Mouse (Mus musculus): Measurements from ENCODE around the gene Pdzk1ip1.

The Pdzk1ip1 gene

GRCm38 (mm10) chr4:115088611-115089338 lies at the start of gene Pdzk1ip1:
Gene Pdzk1ip1 (plus strand): TSS chr4:115088708.
- no peak for DNase-seq (ENCODE audit: low spot score)

GRCm38 (mm10) chr4:115045621-115046020 lies 42.9 kb upstream of the Pdzk1ip1 start:
- DNase-seq (ENCODE audit: low spot score), result no peak

GRCm38 (mm10) chr4:115047750-115048149 lies 40.8 kb upstream of the Pdzk1ip1 start:
- DNase-seq (ENCODE audit: low spot score), result no peak

- no peak for DNase-seq (ENCODE audit: low spot score)
These were observed 40.3 kb upstream of the Pdzk1ip1 start for GRCm38 (mm10) chr4:115048190-115048589.

GRCm38 (mm10) chr4:115051245-115051644 lies 37.3 kb upstream of the Pdzk1ip1 start:
- no peak for DNase-seq (ENCODE audit: low spot score)

- DNase-seq (ENCODE audit: low spot score), result no peak
These were observed 36.0 kb upstream of the Pdzk1ip1 start for GRCm38 (mm10) chr4:115052343-115053005.

GRCm38 (mm10) chr4:115055044-115055443 lies 33.5 kb upstream of the Pdzk1ip1 start:
- no peak for DNase-seq (ENCODE audit: low spot score)

- no peak for DNase-seq (ENCODE audit: low spot score)
These were observed 32.8 kb upstream of the Pdzk1ip1 start for GRCm38 (mm10) chr4:115055691-115056090.

GRCm38 (mm10) chr4:115056371-115056920 lies 32.1 kb upstream of the Pdzk1ip1 start, which contains the start of gene Tal1:
Gene Tal1 (plus strand): TSS chr4:115056426.
- DNase-seq (ENCODE audit: low spot score), result no peak

GRCm38 (mm10) chr4:115056921-115057673 lies 31.4 kb upstream of the Pdzk1ip1 start:
- DNase-seq (ENCODE audit: low spot score), result peak; percentile 25

- DNase-seq (ENCODE audit: low spot score), result no peak
These were observed 30.7 kb upstream of the Pdzk1ip1 start for GRCm38 (mm10) chr4:115057674-115058316.

- no peak for DNase-seq (ENCODE audit: low spot score)
These were observed 30.2 kb upstream of the Pdzk1ip1 start for GRCm38 (mm10) chr4:115058317-115058761.

- DNase-seq (ENCODE audit: low spot score), result no peak
These were observed 29.5 kb upstream of the Pdzk1ip1 start for GRCm38 (mm10) chr4:115058871-115059590.

- DNase-seq (ENCODE audit: low spot score), result no peak
These were observed 28.6 kb upstream of the Pdzk1ip1 start for GRCm38 (mm10) chr4:115059871-115060270.

GRCm38 (mm10) chr4:115060753-115061152 lies 27.8 kb upstream of the Pdzk1ip1 start:
- no peak for DNase-seq (ENCODE audit: low spot score)

- no peak for DNase-seq (ENCODE audit: low spot score)
These were observed 26.0 kb upstream of the Pdzk1ip1 start for GRCm38 (mm10) chr4:115062540-115062874.

- DNase-seq (ENCODE audit: low spot score), result no peak
These were observed 25.5 kb upstream of the Pdzk1ip1 start for GRCm38 (mm10) chr4:115062875-115063517.

- no peak for DNase-seq (ENCODE audit: low spot score)
These were observed 24.8 kb upstream of the Pdzk1ip1 start for GRCm38 (mm10) chr4:115063518-115064239.

- no peak for DNase-seq (ENCODE audit: low spot score)
These were observed 16.8 kb upstream of the Pdzk1ip1 start for GRCm38 (mm10) chr4:115071668-115072067.

- no peak for DNase-seq (ENCODE audit: low spot score)
These were observed 13.7 kb upstream of the Pdzk1ip1 start for GRCm38 (mm10) chr4:115074789-115075188.
